Mouse (Mus musculus) stomach, postnatal 0 days (tissue): ENCODE results near the gene Eif5a. TPM values are rescaled to one million over a fixed set of nuclear protein-coding genes. Genes with fewer than 3 reads are reported as not detected.

Experiments
- ATAC-seq: fragments of 200-750 bp; cut with Nextera tagmentation; 2 replicates; pipeline ENCODE4 v1.8.0; 2017; ENCODE audit not compliant: low FRiP score, low TSS enrichment
- DNase-seq: peaks from one replicate; pipeline ENCODE4 v3.0.0-alpha.2; 2016; ENCODE audit warnings: low spot score
- H3K27ac ChIP-seq: fragments of 300-500 bp; sonication (generic); replicated peaks from 2 replicates; pipeline ENCODE4 v1.5.1; 2014; ENCODE audit warnings: mild to moderate bottlenecking, control low read depth
- H3K27me3 ChIP-seq: fragments of 300-500 bp; sonication (generic); 2 replicates; pipeline ENCODE4 v1.6.1; 2014; ENCODE audit warnings: low read length; ENCODE audit not compliant: control insufficient read depth, insufficient read depth
- H3K36me3 ChIP-seq: fragments of 300-500 bp; sonication (generic); 2 replicates; pipeline ENCODE4 v1.6.1; 2014; ENCODE audit warnings: low read length, mixed read lengths; ENCODE audit not compliant: control insufficient read depth, insufficient read depth
- H3K4me1 ChIP-seq: fragments of 300-500 bp; sonication (generic); replicated peaks from 2 replicates; pipeline ENCODE4 v1.6.1; 2014; ENCODE audit warnings: antibody characterized with exemption; ENCODE audit not compliant: control insufficient read depth, insufficient read depth
- H3K4me2 ChIP-seq: fragments of 300-500 bp; sonication (generic); replicated peaks from 2 replicates; pipeline ENCODE4 v1.6.1; 2014; ENCODE audit warnings: low read depth, mild to moderate bottlenecking, control low read depth, moderate library complexity
- H3K4me3 ChIP-seq: fragments of 300-500 bp; sonication (generic); 2 replicates; pipeline ENCODE4 v1.5.1; 2014; ENCODE audit warnings: low read depth, low read length, control low read depth
- H3K9ac ChIP-seq: fragments of 300-500 bp; sonication (generic); 2 replicates; pipeline ENCODE4 v1.6.1; 2014; ENCODE audit warnings: mild to moderate bottlenecking, low read length, control low read depth, mixed read lengths
- H3K9me3 ChIP-seq: fragments of 300-500 bp; sonication (generic); 2 replicates; pipeline ENCODE4 v1.6.1; 2016; ENCODE audit warnings: low read length; ENCODE audit not compliant: control insufficient read depth
- CTCF ChIP-seq: IDR thresholded peaks from 2 replicates; pipeline ENCODE4 v1.5.1; 2016; ENCODE audit warnings: antibody characterized with exemption, low read depth, mild to moderate bottlenecking, moderate library complexity
- EP300 ChIP-seq: optimal IDR thresholded peaks from 2 replicates; pipeline ENCODE3; 2016; ENCODE audit warnings: antibody characterized with exemption
- WGBS: fragments of 180-500 bp; shearing (Covaris S2); extraction: QIAGEN DNeasy Blood & Tissue Kit; methylation state at CpG from one replicate; pipeline ENCODE4 v1.1.7; 2014; 5-methylcytosine and 5-hydroxymethylcytosine counted together
- polyA plus RNA-seq: library from polyadenylated mRNA; unstranded; fragments of >200 nt; fragmentation: Nextera tagmentation; extraction: Ambion mirVana; gene quantifications from 2 replicates; pipeline ENCODE4 v1.2.1, GENCODE M21; 2015

Eif5a gene
- polyA plus RNA-seq, 1 experiment from 2014 or later = 1,205 TPM

GRCm38 (mm10) chr11:69909174-69909573, 12.6 kb downstream of the Eif5a start:
- H3K36me3 ChIP-seq = peaks cover 47% of the 10 kb centered on the region
- ATAC-seq = no peak

GRCm38 (mm10) chr11:69908645-69909044, 13.1 kb downstream of the Eif5a start:
- no peak overlapping the region for H3K4me3 ChIP-seq
- no peaks in the 10 kb centered on the region; the same call in 1 of the 2 replicates for H3K4me1 ChIP-seq
- TF ChIP-seq EP300 (no peak), CTCF (no peak)
- 93% methylated on average over 11 of the region's 11 CpGs for WGBS
- no peak overlapping the region for H3K9ac ChIP-seq
- no peaks in the 10 kb centered on the region for H3K9me3 ChIP-seq
- no peaks in the 10 kb centered on the region for H3K27me3 ChIP-seq
- no peak overlapping the region for H3K4me2 ChIP-seq
- no peak overlapping the region for H3K27ac ChIP-seq
- peaks cover 49% of the 10 kb centered on the region for H3K36me3 ChIP-seq
- DNase-seq (no peak), ATAC-seq (no peak)

More at GRCm38 (mm10) chr11:69909174-69909573, 12.6 kb downstream of the Eif5a start:
- Histone ChIP-seq H3K4me1 (no peaks in the 10 kb centered on the region; the same call in 1 of the 2 replicates), H3K27ac (no peak overlapping the region), H3K4me3 (no peak overlapping the region), H3K9me3 (no peaks in the 10 kb centered on the region), H3K27me3 (no peaks in the 10 kb centered on the region), H3K4me2 (no peak overlapping the region), H3K9ac (no peak overlapping the region)
- no peak for TF ChIP-seq EP300
- TF ChIP-seq CTCF = no peak
- no peak for DNase-seq
- WGBS = 89% methylated on average over 5 of the region's 5 CpGs

GRCm38 (mm10) chr11:69904311-69904710, 17.4 kb downstream of the Eif5a start:
- no peak overlapping the region for H3K9ac ChIP-seq
- no peak overlapping the region for H3K27ac ChIP-seq
- no peaks in the 10 kb centered on the region for H3K27me3 ChIP-seq
- no peak overlapping the region for H3K4me3 ChIP-seq
- no peak for ATAC-seq
- peaks cover 4% of the 10 kb centered on the region; the same call in 1 of the 2 replicates for H3K4me1 ChIP-seq
- 96% methylated on average over 9 of the region's 9 CpGs for WGBS
- no peak for DNase-seq
- H3K9me3 ChIP-seq = no peaks in the 10 kb centered on the region
- peaks cover 35% of the 10 kb centered on the region for H3K36me3 ChIP-seq
- TF ChIP-seq EP300 (no peak), CTCF (no peak)
- H3K4me2 ChIP-seq = no peak overlapping the region

- no peaks in the 10 kb centered on the region for H3K27me3 ChIP-seq
- H3K27ac ChIP-seq = no peak overlapping the region
- TF ChIP-seq CTCF (no peak), EP300 (no peak)
- H3K4me3 ChIP-seq = 0 out of 2 replicates have a peak overlapping the region, but pooled peaks have one; percentile 79
- WGBS = 63% methylated on average over 13 of the region's 13 CpGs
- H3K9me3 ChIP-seq = no peaks in the 10 kb centered on the region
- DNase-seq = no peak
- H3K4me1 ChIP-seq = peaks cover 4% of the 10 kb centered on the region; the same call in 1 of the 2 replicates
- H3K4me2 ChIP-seq = peak overlapping the region; percentile 95; the same call in 1 of the 2 replicates
- peaks cover 25% of the 10 kb centered on the region for H3K36me3 ChIP-seq
- no peak overlapping the region for H3K9ac ChIP-seq
- ATAC-seq = no peak
Measured at GRCm38 (mm10) chr11:69902972-69903371, 18.8 kb downstream of the Eif5a start.

- no peaks in the 10 kb centered on the region for H3K27me3 ChIP-seq
- ATAC-seq (0 out of 2 replicates have a peak, but pooled peaks have one; percentile 3), DNase-seq (no peak)
- no peaks in the 10 kb centered on the region for H3K9me3 ChIP-seq
- H3K9ac ChIP-seq = peak overlapping the region; percentile 84
- TF ChIP-seq EP300 (no peak), CTCF (no peak)
- H3K4me1 ChIP-seq = peaks cover 4% of the 10 kb centered on the region; the same call in 1 of the 2 replicates
- peak overlapping the region; percentile 79 for H3K4me3 ChIP-seq
- peak overlapping the region; percentile 95 for H3K4me2 ChIP-seq
- under 1% methylated on average over 33 of the region's 39 CpGs for WGBS
- peaks cover 20% of the 10 kb centered on the region for H3K36me3 ChIP-seq
- peak overlapping the region; percentile 98 for H3K27ac ChIP-seq
Measured at GRCm38 (mm10) chr11:69901993-69902392, 19.8 kb downstream of the Eif5a start.

- H3K27me3 ChIP-seq = no peaks in the 10 kb centered on the region
- no peaks in the 10 kb centered on the region for H3K9me3 ChIP-seq
- H3K4me3 ChIP-seq = peak overlapping the region; percentile 79
- H3K36me3 ChIP-seq = peaks cover 15% of the 10 kb centered on the region
- ATAC-seq (peak; percentile 82), DNase-seq (peak; percentile 95)
- WGBS = under 1% methylated on average over 42 of the region's 42 CpGs
- peak overlapping the region; percentile 98 for H3K27ac ChIP-seq
- no peak for TF ChIP-seq CTCF
- no peak for TF ChIP-seq EP300
- peaks cover 4% of the 10 kb centered on the region; the same call in 1 of the 2 replicates for H3K4me1 ChIP-seq
- H3K4me2 ChIP-seq = peak overlapping the region; percentile 95
- peak overlapping the region; percentile 84 for H3K9ac ChIP-seq
Measured at GRCm38 (mm10) chr11:69901406-69901846, 20.3 kb downstream of the Eif5a start.
